Mouse (Mus musculus) intestine, embryonic 16.5 days (tissue): Measurements from ENCODE around the gene Ccdc51. TPM values are rescaled to one million over a fixed set of nuclear protein-coding genes. Genes with fewer than 3 reads are reported as not detected.

Experiments used
- ATAC-seq: fragments of 200-750 bp; cut with Nextera tagmentation; 2 replicates; pipeline ENCODE4 v1.8.0; 2017; ENCODE audit warnings: moderate TSS enrichment, moderate library complexity
- H3K27ac ChIP-seq: fragments of 300-500 bp; sonication (generic); 2 replicates; pipeline ENCODE4 v1.5.1; 2014; ENCODE audit warnings: mild to moderate bottlenecking, low read length
- H3K27me3 ChIP-seq: fragments of 300-500 bp; sonication (generic); replicated peaks from 2 replicates; pipeline ENCODE4 v1.6.1; 2014; ENCODE audit warnings: low read length, control low read depth, mixed read lengths; ENCODE audit not compliant: control insufficient read depth, insufficient read depth
- H3K36me3 ChIP-seq: fragments of 300-500 bp; sonication (generic); 2 replicates; pipeline ENCODE4 v1.6.1; 2014; ENCODE audit warnings: low read length, control low read depth; ENCODE audit not compliant: control insufficient read depth, insufficient read depth
- H3K4me1 ChIP-seq: fragments of 300-500 bp; sonication (generic); 2 replicates; pipeline ENCODE4 v1.6.1; 2014; ENCODE audit warnings: low read length, control low read depth, mixed read lengths; ENCODE audit not compliant: control insufficient read depth, insufficient read depth
- H3K4me2 ChIP-seq: fragments of 300-500 bp; sonication (generic); 2 replicates; pipeline ENCODE4 v1.6.1; 2014; ENCODE audit warnings: low read depth, low read length, control low read depth
- H3K4me3 ChIP-seq: fragments of 300-500 bp; sonication (generic); 2 replicates; pipeline ENCODE4 v1.5.1; 2014; ENCODE audit warnings: mild to moderate bottlenecking, low read length
- H3K9ac ChIP-seq: fragments of 300-500 bp; sonication (generic); 2 replicates; pipeline ENCODE4 v1.6.1; 2014; ENCODE audit warnings: low read depth, low read length
- H3K9me3 ChIP-seq: fragments of 300-500 bp; sonication (generic); 2 replicates; pipeline ENCODE4 v1.6.1; 2016; ENCODE audit warnings: low read length, control low read depth; ENCODE audit not compliant: control insufficient read depth
- WGBS: fragments of 180-500 bp; shearing (Covaris S2); extraction: QIAGEN DNeasy Blood & Tissue Kit; methylation state at CpG from one replicate; pipeline ENCODE4 v1.1.7; 2014; 5-methylcytosine and 5-hydroxymethylcytosine counted together
- polyA plus RNA-seq: library from polyadenylated mRNA; unstranded; fragments of >200 nt; fragmentation: Nextera tagmentation; extraction: Ambion mirVana; gene quantifications from 2 replicates; pipeline ENCODE4 v1.2.1, GENCODE M21; 2015

Ccdc51 gene
- polyA plus RNA-seq, 1 experiment from 2014 or later, result 20.2 TPM

- Histone ChIP-seq H3K4me3 (peak overlapping the region; percentile 39), H3K4me2 (peak overlapping the region; percentile 57), H3K9me3 (no peaks in the 10 kb centered on the region), H3K9ac (peak overlapping the region; percentile 68), H3K4me1 (peaks cover 16% of the 10 kb centered on the region), H3K27ac (peak overlapping the region; percentile 84), H3K27me3 (no peaks in the 10 kb centered on the region), H3K36me3 (0 out of 2 replicates have a peak, but pooled peaks cover 6% of the 10 kb centered on the region)
- WGBS, result 88% methylated on average over 12 of the region's 12 CpGs
- no peak for ATAC-seq
These were observed 26.8 kb upstream of the Ccdc51 start for GRCm38 (mm10) chr9:109055271-109056030.

GRCm38 (mm10) chr9:109056081-109056690 lies 26.1 kb upstream of the Ccdc51 start:
- Histone ChIP-seq H3K4me2 (no peak overlapping the region), H3K27ac (no peak overlapping the region), H3K9me3 (no peaks in the 10 kb centered on the region), H3K4me3 (no peak overlapping the region), H3K36me3 (0 out of 2 replicates have a peak, but pooled peaks cover 6% of the 10 kb centered on the region), H3K27me3 (no peaks in the 10 kb centered on the region), H3K9ac (0 out of 2 replicates have a peak overlapping the region, but pooled peaks have one; percentile 16), H3K4me1 (peaks cover 16% of the 10 kb centered on the region)
- no peak for ATAC-seq
- WGBS, result 88% methylated on average over 17 of the region's 17 CpGs

GRCm38 (mm10) chr9:109056916-109057315 lies 25.4 kb upstream of the Ccdc51 start:
- Histone ChIP-seq H3K4me2 (no peak overlapping the region), H3K27me3 (no peaks in the 10 kb centered on the region), H3K4me3 (no peak overlapping the region), H3K4me1 (peaks cover 16% of the 10 kb centered on the region), H3K36me3 (0 out of 2 replicates have a peak, but pooled peaks cover 3% of the 10 kb centered on the region), H3K9me3 (no peaks in the 10 kb centered on the region), H3K9ac (no peak overlapping the region), H3K27ac (no peak overlapping the region)
- WGBS, result 83% methylated on average over 4 of the region's 4 CpGs
- ATAC-seq, result no peak

GRCm38 (mm10) chr9:109057543-109057942 lies 24.8 kb upstream of the Ccdc51 start:
- Histone ChIP-seq H3K4me2 (no peak overlapping the region), H3K9ac (no peak overlapping the region), H3K27me3 (no peaks in the 10 kb centered on the region), H3K9me3 (no peaks in the 10 kb centered on the region), H3K4me3 (no peak overlapping the region), H3K27ac (no peak overlapping the region), H3K4me1 (peaks cover 16% of the 10 kb centered on the region), H3K36me3 (0 out of 2 replicates have a peak, but pooled peaks cover 3% of the 10 kb centered on the region)
- no peak for ATAC-seq
- 93% methylated on average over 5 of the region's 5 CpGs for WGBS

DNA sequence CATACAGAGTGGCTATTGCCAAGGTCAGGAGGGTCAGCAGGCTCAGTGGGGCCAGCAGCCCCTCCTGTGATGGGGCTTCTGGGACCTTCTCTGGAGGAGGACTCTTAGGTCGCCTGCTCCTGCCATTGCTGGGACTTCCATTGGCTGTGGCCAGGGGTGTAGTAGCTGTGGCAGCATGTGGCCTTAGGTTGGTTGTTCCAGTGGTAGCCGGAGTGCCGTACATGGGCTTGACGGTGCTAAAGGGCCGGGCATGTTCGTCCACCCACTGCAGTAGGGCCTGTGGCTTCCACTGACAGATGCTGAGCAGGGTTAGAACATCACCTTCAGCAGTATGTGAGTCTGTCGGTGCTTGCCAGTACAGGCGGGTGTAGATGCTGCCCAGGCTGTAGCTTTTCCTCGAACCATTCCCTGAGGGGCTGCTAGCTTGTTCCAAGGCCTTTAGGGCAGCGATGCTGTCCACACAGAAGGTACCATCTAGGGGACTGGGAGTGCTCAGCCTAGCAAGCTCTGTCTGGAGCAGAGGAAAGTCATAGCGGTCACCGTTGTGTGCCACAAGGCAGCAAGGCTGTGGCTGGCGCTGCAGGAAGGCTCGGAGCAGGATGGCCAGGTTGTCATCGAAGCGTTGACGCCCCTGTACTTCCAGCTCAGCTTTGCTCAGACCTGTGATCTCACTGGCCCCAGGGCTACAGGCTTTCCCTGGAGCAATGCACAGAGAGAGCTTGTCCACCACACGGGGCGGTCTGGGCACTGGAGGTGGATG lies 24.1 kb upstream of the Ccdc51 start:
- H3K9ac ChIP-seq, result peak overlapping the region; percentile 72
- H3K4me3 ChIP-seq, result no peak overlapping the region
- H3K4me2 ChIP-seq, result peak overlapping the region; percentile 77; the same call in 1 of the 2 replicates
- no peak for ATAC-seq
- no peaks in the 10 kb centered on the region for H3K27me3 ChIP-seq
- peak overlapping the region; percentile 94; the same call in 1 of the 2 replicates for H3K27ac ChIP-seq
- H3K4me1 ChIP-seq, result peaks cover 16% of the 10 kb centered on the region
- H3K9me3 ChIP-seq, result no peaks in the 10 kb centered on the region
- WGBS, result 92% methylated on average over 19 of the region's 19 CpGs
- 0 out of 2 replicates have a peak, but pooled peaks cover 3% of the 10 kb centered on the region for H3K36me3 ChIP-seq

- 8% methylated on average over 15 of the region's 15 CpGs for WGBS
- peak within 1 kb of the TSS; percentile 77 for H3K4me2 ChIP-seq
These were observed 23.0 kb upstream of the Ccdc51 start, which contains the start of gene Trex1 for GRCm38 (mm10) chr9:109059136-109059903. TSS of gene Trex1 (minus strand) at chr9:109059734.

GRCm38 (mm10) chr9:109060184-109060897 lies 22.0 kb upstream of the Ccdc51 start:
- Histone ChIP-seq H3K27me3 (no peaks in the 10 kb centered on the region), H3K4me3 (no peak overlapping the region), H3K4me1 (peaks cover 7% of the 10 kb centered on the region), H3K36me3 (peaks cover 15% of the 10 kb centered on the region), H3K9me3 (no peaks in the 10 kb centered on the region), H3K27ac (0 out of 2 replicates have a peak overlapping the region, but pooled peaks have one; percentile 94), H3K4me2 (no peak overlapping the region), H3K9ac (no peak overlapping the region)
- 89% methylated on average over 16 of the region's 16 CpGs for WGBS
- no peak for ATAC-seq

More at GRCm38 (mm10) chr9:109059136-109059903, 23.0 kb upstream of the Ccdc51 start, which contains the start of gene Trex1:
- peak within 1 kb of the TSS; percentile 44 for H3K4me3 ChIP-seq
- H3K9ac ChIP-seq, result peak within 1 kb of the TSS; percentile 72
- H3K36me3 ChIP-seq, result 0 out of 2 replicates have a peak, but pooled peaks cover 7% of the 10 kb centered on the region
- H3K4me1 ChIP-seq, result peaks cover 15% of the 10 kb centered on the region
- H3K27me3 ChIP-seq, result no peaks in the 10 kb centered on the region
- peak; percentile 94 for ATAC-seq
- H3K9me3 ChIP-seq, result no peaks in the 10 kb centered on the region
- H3K27ac ChIP-seq, result peak within 1 kb of the TSS; percentile 94

- no peak for ATAC-seq
- no peaks in the 10 kb centered on the region for H3K9me3 ChIP-seq
- no peak overlapping the region for H3K27ac ChIP-seq
- no peak overlapping the region for H3K9ac ChIP-seq
- H3K27me3 ChIP-seq, result no peaks in the 10 kb centered on the region
- H3K4me2 ChIP-seq, result no peak overlapping the region
- 90% methylated on average over 5 of the region's 5 CpGs for WGBS
- H3K4me1 ChIP-seq, result peaks cover 6% of the 10 kb centered on the region
- H3K4me3 ChIP-seq, result no peak overlapping the region
- peaks cover 17% of the 10 kb centered on the region for H3K36me3 ChIP-seq
These were observed 21.4 kb upstream of the Ccdc51 start for GRCm38 (mm10) chr9:109060898-109061295.
